10 mouse cellular contexts compared by ENCODE assay signal in genomic region chr8:94333345-94333744, GRCm38 (mm10). TPM values are rescaled to one million over a fixed set of nuclear protein-coding genes. Genes with fewer than 3 reads are reported as not detected.
DNase-seq lines count a peak whose midpoint lies in the region; ATAC-seq and TF ChIP-seq lines count a peak whose summit lies in the region.
"Had no signal": no experiment of that assay in that cellular context is flagged by ENCODE, and none has a peak within 500 bp of the region (broad histone marks: within the 10 kb centered on the region; RNA-seq: fewer than 3 reads in every experiment).

No protein-coding gene starts in this region.

- no peak for TF ChIP-seq POLR2A in cerebellum, adult 2 months (IDR thresholded peaks at IDR 0.05; ENCODE audit: borderline replicate concordance, insufficient read depth, low read length)
- TF ChIP-seq POLR2A in small intestine, adult 2 months (IDR thresholded peaks at IDR 0.05; ENCODE audit: low read depth, low read length) = no peak

- TF ChIP-seq CTCF in cerebellum, adult 2 months (IDR thresholded peaks at IDR 0.05; ENCODE audit: borderline replicate concordance, insufficient read depth, low read depth, low read length) = peak; percentile 18; the same call in 1 of the 2 replicates
- peak; percentile 31 for TF ChIP-seq CTCF in midbrain, postnatal 0 days (IDR thresholded peaks at IDR 0.05)
- peak; percentile 68; the same call in 1 of the 2 replicates for TF ChIP-seq CTCF in small intestine, adult 2 months (IDR thresholded peaks at IDR 0.05; ENCODE audit: extremely low read depth, insufficient read length, insufficient replicate concordance, low read depth, low read length)

- no peak for DNase-seq in cerebellum, adult 2 months
- no peak for DNase-seq in cerebellum, adult 9-10 months
- no peak for DNase-seq in midbrain, postnatal 0 days (ENCODE audit: low spot score)
- no peak for DNase-seq in midbrain, embryonic 10.5 days (ENCODE audit: low spot score)
- DNase-seq in kidney, postnatal 36 days = peak; percentile 60 to 74
- DNase-seq in left cerebral cortex, adult 18-20 months (ENCODE audit: low spot score in 2 of 2) = no peak

- no peak for ATAC-seq in midbrain, postnatal 0 days (ENCODE audit: low FRiP score)
- no peak for ATAC-seq in forebrain, embryonic 13.5 days

- 58% methylated on average over 5 of the region's 5 CpGs for WGBS in cerebellum, adult 2 months
- 46% methylated on average over 5 of the region's 5 CpGs for WGBS in midbrain, postnatal 0 days
- WGBS in midbrain, embryonic 10.5 days = 56% methylated on average over 5 of the region's 5 CpGs
- 22% methylated on average over 5 of the region's 5 CpGs for WGBS in small intestine, adult 2 months
- 46% methylated on average over 5 of the region's 5 CpGs for WGBS in forebrain, embryonic 13.5 days

- H3K4me3 ChIP-seq in cerebellum, adult 2 months (replicated peaks; ENCODE audit: insufficient read depth, low read depth, low read length) = no peak overlapping the region
- H3K4me3 ChIP-seq in midbrain, postnatal 0 days (ENCODE audit: low read depth, low read length) = no peak overlapping the region
- H3K4me3 ChIP-seq in midbrain, embryonic 10.5 days = no peak overlapping the region
- H3K4me3 ChIP-seq in small intestine, adult 2 months (ENCODE audit: low read depth, low read length) = no peak overlapping the region
- H3K4me3 ChIP-seq in forebrain, embryonic 13.5 days = no peak overlapping the region
- H3K4me3 ChIP-seq: neural tube, embryonic 13.5 days had no signal

- no peaks in the 10 kb centered on the region for H3K9me3 ChIP-seq in midbrain, postnatal 0 days (ENCODE audit: low read length)
- H3K9me3 ChIP-seq in midbrain, embryonic 10.5 days (replicated peaks) = no peaks in the 10 kb centered on the region
- H3K9me3 ChIP-seq in forebrain, embryonic 13.5 days (replicated peaks) = no peaks in the 10 kb centered on the region
- H3K9me3 ChIP-seq: neural tube, embryonic 13.5 days had no signal

- H3K9ac ChIP-seq in midbrain, postnatal 0 days (replicated peaks; ENCODE audit: low read length, poor library complexity, severe bottlenecking) = no peak overlapping the region
- no peak overlapping the region for H3K9ac ChIP-seq in forebrain, embryonic 13.5 days
- H3K9ac ChIP-seq: neural tube, embryonic 13.5 days had no signal

- no peak overlapping the region for H3K4me2 ChIP-seq in midbrain, postnatal 0 days (ENCODE audit: low read depth, low read length, poor library complexity, severe bottlenecking)
- no peak overlapping the region for H3K4me2 ChIP-seq in forebrain, embryonic 13.5 days
- H3K4me2 ChIP-seq: neural tube, embryonic 13.5 days had no signal

- no peaks in the 10 kb centered on the region for H3K27me3 ChIP-seq in cerebellum, adult 2 months (ENCODE audit: control insufficient read depth, insufficient read depth, low read length)
- no peaks in the 10 kb centered on the region for H3K27me3 ChIP-seq in midbrain, postnatal 0 days (ENCODE audit: insufficient read depth, low read length)
- 0 out of 2 replicates have a peak, but pooled peaks cover 6% of the 10 kb centered on the region for H3K27me3 ChIP-seq in midbrain, embryonic 10.5 days (ENCODE audit: low read depth, poor library complexity, severe bottlenecking)
- H3K27me3 ChIP-seq in small intestine, adult 2 months (ENCODE audit: control insufficient read depth, insufficient read depth, low read length) = no peaks in the 10 kb centered on the region
- H3K27me3 ChIP-seq in forebrain, embryonic 13.5 days = no peaks in the 10 kb centered on the region
- H3K27me3 ChIP-seq: neural tube, embryonic 13.5 days had no signal

- no peaks in the 10 kb centered on the region for H3K4me1 ChIP-seq in cerebellum, adult 2 months (ENCODE audit: control insufficient read depth, insufficient read depth, low read length)
- H3K4me1 ChIP-seq in midbrain, postnatal 0 days (ENCODE audit: insufficient read depth, low read length) = no peaks in the 10 kb centered on the region
- H3K4me1 ChIP-seq in midbrain, embryonic 10.5 days = peaks cover 6% of the 10 kb centered on the region
- H3K4me1 ChIP-seq in small intestine, adult 2 months (ENCODE audit: control insufficient read depth, insufficient read depth, insufficient read length, low read length) = no peaks in the 10 kb centered on the region
- no peaks in the 10 kb centered on the region for H3K4me1 ChIP-seq in forebrain, embryonic 13.5 days
- H3K4me1 ChIP-seq: neural tube, embryonic 13.5 days had no signal

- H3K27ac ChIP-seq in cerebellum, adult 2 months (ENCODE audit: insufficient read depth, low read length) = no peak overlapping the region
- H3K27ac ChIP-seq in midbrain, postnatal 0 days (ENCODE audit: low read depth, low read length) = no peak overlapping the region
- H3K27ac ChIP-seq in midbrain, embryonic 10.5 days (replicated peaks) = no peak overlapping the region
- H3K27ac ChIP-seq in small intestine, adult 2 months (ENCODE audit: insufficient read depth, low read depth, low read length) = no peak overlapping the region
- H3K27ac ChIP-seq in forebrain, embryonic 13.5 days = no peak overlapping the region
- H3K27ac ChIP-seq: macrophage; neural tube, embryonic 13.5 days had no signal

- no peaks in the 10 kb centered on the region for H3K36me3 ChIP-seq in midbrain, postnatal 0 days (ENCODE audit: insufficient read depth, low read length)
- no peaks in the 10 kb centered on the region for H3K36me3 ChIP-seq in midbrain, embryonic 10.5 days
- H3K36me3 ChIP-seq in small intestine, adult 2 months (ENCODE audit: control insufficient read depth, insufficient read depth, low read length) = no peaks in the 10 kb centered on the region
- H3K36me3 ChIP-seq in forebrain, embryonic 13.5 days (ENCODE audit: poor library complexity, severe bottlenecking) = no peaks in the 10 kb centered on the region
- H3K36me3 ChIP-seq: neural tube, embryonic 13.5 days had no signal

RNA-seq across cellular contexts. Expression of gene Slc12a3, which starts 4.3 kb away (rescaled TPM):
- 1.7 and 2.2 TPM in 2 replicates for polyA plus RNA-seq in cerebellum, adult 2 months (2012; rRNA removed)
- not detected in 2 replicates for total RNA-seq in midbrain, postnatal 0 days (2014; rRNA removed)
- polyA plus RNA-seq in midbrain, postnatal 0 days (2015; fragmentation: Nextera tagmentation; extraction: Ambion mirVana) = 0.05 and 0.17 TPM in 2 replicates
- polyA plus RNA-seq in midbrain, embryonic 10.5 days (2016; fragmentation: Nextera tagmentation; extraction: Ambion mirVana) = not detected in 2 replicates
- 0.06 and 0.22 TPM in 2 replicates for polyA plus RNA-seq in small intestine, adult 2 months (2012; rRNA removed)
- total RNA-seq in left cerebral cortex, adult 18-20 months (2021) = under 1 TPM; 0.28 to 0.59 TPM
- polyA plus RNA-seq in forebrain, embryonic 13.5 days (2015; fragmentation: Nextera tagmentation; extraction: Ambion mirVana) = not detected in 2 replicates
- polyA plus RNA-seq: macrophage had no signal

RNA-seq across cellular contexts. Expression of gene Herpud1, which starts 52.9 kb away (rescaled TPM):
- polyA plus RNA-seq in cerebellum, adult 2 months (2012; rRNA removed) = 119 and 125 TPM in 2 replicates
- total RNA-seq in midbrain, postnatal 0 days (2014; rRNA removed) = 86.1 and 87.1 TPM in 2 replicates
- polyA plus RNA-seq in midbrain, postnatal 0 days (2015; fragmentation: Nextera tagmentation; extraction: Ambion mirVana) = 71.0 and 80.4 TPM in 2 replicates
- polyA plus RNA-seq in midbrain, embryonic 10.5 days (2016; fragmentation: Nextera tagmentation; extraction: Ambion mirVana) = 56.2 and 57.7 TPM in 2 replicates
- polyA plus RNA-seq in small intestine, adult 2 months (2012; rRNA removed) = 302 and 331 TPM in 2 replicates
- 10 to 100 TPM; 72.2 to 82.2 TPM for total RNA-seq in left cerebral cortex, adult 18-20 months (2021)
- polyA plus RNA-seq in forebrain, embryonic 13.5 days (2015; fragmentation: Nextera tagmentation; extraction: Ambion mirVana) = 50.9 and 53.9 TPM in 2 replicates

Comparison
In these comparisons a context has a peak if more than half of its experiments do, and no peak if none do; other contexts are left out.
1. DNase-seq: peak in kidney, postnatal 36 days (2 of 2); none in cerebellum, adult 2 months (0 of 2), cerebellum, adult 9-10 months (single experiment), midbrain, postnatal 0 days (single experiment), midbrain, embryonic 10.5 days (single experiment) and left cerebral cortex, adult 18-20 months (0 of 2).
2. CTCF ChIP-seq: peak in every context shown above with its lines; median percentile 68 in small intestine, adult 2 months; 31 in midbrain, postnatal 0 days; 18 in cerebellum, adult 2 months.